Mouse (Mus musculus) CD4-positive, CD25-positive, alpha-beta regulatory T cell (primary cell): Measurements from ENCODE around the gene Gm28168. TPM values are rescaled to one million over a fixed set of nuclear protein-coding genes. Genes with fewer than 3 reads are reported as not detected.

Source experiments
- polyA plus RNA-seq: library from polyadenylated mRNA; unstranded; fragments of 100-300 nt; shearing (Covaris generic); gene quantifications from one replicate; pipeline ENCODE4 v1.2.1, GENCODE M21; 2017

Gm28168 gene
- polyA plus RNA-seq, result not detected

GRCm38 (mm10) chr1:117927715-117928114 is at the start of gene Gm28168:
Gene Gm28168 (plus strand): TSS chr1:117928015.

DNA sequence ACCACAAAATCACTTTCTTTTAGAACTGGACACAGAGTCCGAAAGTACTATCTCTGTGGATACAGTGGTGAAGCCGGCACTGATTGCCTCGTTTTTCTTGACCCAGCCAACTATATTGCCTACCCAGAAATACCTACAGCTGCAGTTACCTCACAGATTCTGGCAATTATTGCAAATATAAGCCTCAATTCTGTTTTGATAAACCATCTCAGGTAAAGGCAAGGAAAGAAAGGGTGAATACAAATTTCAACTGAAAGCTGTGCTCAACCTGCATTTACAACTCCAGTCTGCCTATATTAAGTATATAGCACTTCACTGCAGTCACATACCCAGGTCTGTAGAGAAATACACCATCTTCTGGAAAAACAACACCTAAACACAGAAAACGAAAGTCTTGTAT is 37.8 kb downstream of the Gm28168 start, which contains the start of gene Gm7145:
Gene Gm7145, plus strand, starts transcription at position 301 of the 400 bp plus-strand sequence.

Other genes starting within 250 kb of the Gm28168 start
- not detected for gene Gm28363, start 230.9 kb upstream of the Gm28168 start, polyA plus RNA-seq
- gene B020011L13Rik, start 146.9 kb upstream of the Gm28168 start, polyA plus RNA-seq, result not detected
- gene Gm28360, start 97.9 kb upstream of the Gm28168 start, polyA plus RNA-seq, result not detected
- gene Gm7145, start 37.9 kb downstream of the Gm28168 start, polyA plus RNA-seq, result not detected
- not detected for gene Gm29106, start 248.5 kb downstream of the Gm28168 start, polyA plus RNA-seq